Mouse (Mus musculus): ENCODE results near the gene Wdr44. TPM values are rescaled to one million over a fixed set of nuclear protein-coding genes. Genes with fewer than 3 reads are reported as not detected.
"Not testable (repeated sequence)": the region's sequence is repeated elsewhere in the genome, so short reads cannot be mapped to it uniquely, and the experiment has no call there.

Wdr44 gene
- polyA plus RNA-seq, 1 experiment from 2014 or later = 8.9 TPM

DNA sequence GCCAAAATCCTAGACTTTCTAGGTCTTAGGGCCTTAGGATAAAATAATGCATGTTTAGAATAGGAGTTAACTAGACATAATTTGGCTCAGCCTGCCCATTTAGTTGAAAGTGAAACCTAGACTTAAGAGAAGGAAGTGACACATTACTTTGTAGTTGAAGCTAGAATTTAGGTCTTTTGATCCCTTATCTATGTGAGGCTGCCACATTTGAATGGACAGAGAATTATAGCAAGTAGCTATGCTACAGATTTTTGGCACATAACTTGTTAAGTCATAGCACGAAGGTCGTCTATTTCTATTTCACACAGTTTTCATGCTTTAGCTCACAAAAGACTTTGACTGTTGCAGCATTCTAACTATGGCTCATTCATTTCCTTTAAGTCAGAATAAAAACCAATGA is 4.5 kb downstream of the Wdr44 start:
- POLR2A ChIA-PET = no interaction called here
- DNase-seq (ENCODE audit: low read depth, low spot score) (no peak), ATAC-seq (no peak)
- CTCF ChIA-PET = no interaction called here
- in situ Hi-C loops (cut with MboI; ENCODE audit: low pct_unique_long_range_greater_than_20kb) = no loop called here
- TF ChIP-seq CTCF (IDR thresholded peaks at IDR 0.05) = no peak
- peaks cover 10% of the 10 kb centered on the region for H3K27me3 ChIP-seq

DNA sequence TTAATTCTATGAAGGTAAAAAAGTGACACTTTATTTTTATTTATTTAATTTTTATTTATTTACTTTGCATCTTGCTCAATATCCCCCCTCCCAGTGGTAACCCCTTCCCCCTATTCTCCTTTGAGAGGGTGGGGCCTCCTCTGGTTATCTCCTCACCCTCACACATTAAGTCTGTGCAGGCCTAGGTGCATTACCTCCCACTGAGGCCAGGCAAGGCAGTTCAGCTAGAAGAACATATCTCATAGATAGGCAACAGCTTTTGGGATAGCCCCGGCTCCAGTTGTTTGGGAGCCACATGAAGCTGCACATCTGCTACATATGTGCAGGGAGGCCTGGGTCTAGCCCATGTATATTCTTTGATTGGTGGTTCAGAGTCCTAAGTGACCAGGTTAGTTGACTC is 6.2 kb downstream of the Wdr44 start:
- TF ChIP-seq CTCF (IDR thresholded peaks at IDR 0.05) = no peak
- H3K27me3 ChIP-seq = peaks cover 21% of the 10 kb centered on the region
- in situ Hi-C loops (cut with MboI; ENCODE audit: low pct_unique_long_range_greater_than_20kb) = no loop called here
- no peak for ATAC-seq
- ChIA-PET CTCF (no interaction called here), POLR2A (no interaction called here)
- DNase-seq (ENCODE audit: low read depth, low spot score) = no peak

DNA sequence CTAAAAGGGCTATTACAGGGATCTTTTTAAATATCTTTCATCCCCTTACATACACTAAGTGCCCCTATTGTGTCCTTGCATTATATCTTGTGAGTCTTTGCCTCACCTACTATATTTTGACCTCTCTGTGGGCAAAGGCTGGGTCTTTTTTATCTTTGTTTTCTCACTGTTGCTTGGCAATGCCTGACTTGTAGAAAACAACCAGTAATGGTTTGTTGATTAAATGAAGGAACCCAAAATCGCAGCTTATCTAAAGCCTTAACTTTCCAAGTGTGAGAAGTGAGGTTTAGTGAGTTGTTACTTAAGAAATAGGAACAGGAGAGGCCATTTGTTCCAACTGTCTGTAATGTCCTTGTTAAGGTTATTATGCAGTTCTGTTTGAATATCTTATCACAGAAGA is 24.4 kb downstream of the Wdr44 start:
- CTCF ChIA-PET = interaction anchor here (2.8 kb wide), 1 partner anchor 16 kb away, joined by 6 read pairs; no protein-coding TSS in a partner anchor
- in situ Hi-C loops (cut with MboI; ENCODE audit: low pct_unique_long_range_greater_than_20kb) = no loop called here

DNA sequence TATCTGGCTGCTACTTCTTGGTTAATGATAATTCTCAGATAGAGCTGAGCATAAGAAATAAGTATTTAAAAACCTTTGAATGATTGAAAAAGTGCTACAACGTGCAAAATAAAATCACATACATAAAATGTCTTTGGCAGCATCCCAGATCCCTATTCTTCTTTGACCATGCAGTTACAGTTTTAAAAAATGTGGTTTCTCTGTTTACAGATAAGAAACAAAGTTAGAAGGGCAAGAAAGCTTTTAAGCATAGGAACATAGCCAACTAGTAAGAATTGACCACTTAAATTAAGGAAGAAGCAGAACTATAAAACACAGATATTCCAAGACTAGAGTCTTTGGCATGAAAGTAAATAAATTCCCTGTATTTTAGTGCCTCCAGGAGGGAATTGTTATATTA is 34.6 kb downstream of the Wdr44 start:
- peaks cover 14% of the 10 kb centered on the region for H3K27me3 ChIP-seq
- ChIA-PET CTCF (no interaction called here), POLR2A (no interaction called here)
- in situ Hi-C loops (cut with MboI; ENCODE audit: low pct_unique_long_range_greater_than_20kb) = no loop called here
- no peak for ATAC-seq
- DNase-seq (ENCODE audit: low read depth, low spot score) = no peak
- TF ChIP-seq CTCF (IDR thresholded peaks at IDR 0.05) = no peak

More for the DNA sequence above, 24.4 kb downstream of the Wdr44 start:
- H3K27me3 ChIP-seq = peaks cover 16% of the 10 kb centered on the region
- DNase-seq (ENCODE audit: low read depth, low spot score) (no peak), ATAC-seq (no peak)
- no peak for TF ChIP-seq CTCF (IDR thresholded peaks at IDR 0.05)
- POLR2A ChIA-PET = no interaction called here

DNA sequence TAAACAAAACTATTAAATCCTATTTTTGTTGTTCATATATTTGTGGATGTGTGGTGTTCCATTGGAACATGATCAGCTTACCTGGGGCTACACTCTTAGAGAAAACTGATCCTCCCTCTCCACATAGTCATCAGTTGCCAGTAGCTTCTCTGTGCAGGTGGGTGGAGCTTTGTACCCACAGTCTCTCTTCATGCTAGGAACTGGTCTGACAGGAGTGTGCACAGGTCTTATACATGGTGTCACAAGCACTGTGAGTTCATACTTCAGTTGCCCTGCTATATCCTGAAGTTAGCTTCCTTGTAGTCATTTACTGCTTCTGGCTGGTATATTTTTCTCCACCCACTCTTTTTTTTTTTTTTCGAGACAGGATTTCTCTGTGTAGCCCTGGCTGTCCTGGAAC is 61.8 kb downstream of the Wdr44 start:
- ATAC-seq (no peak), DNase-seq (ENCODE audit: low read depth, low spot score) (no peak)
- peaks cover 17% of the 10 kb centered on the region for H3K27me3 ChIP-seq
- ChIA-PET POLR2A (no interaction called here), CTCF (no interaction called here)
- TF ChIP-seq CTCF (IDR thresholded peaks at IDR 0.05) = no peak
- in situ Hi-C loops (cut with MboI; ENCODE audit: low pct_unique_long_range_greater_than_20kb) = no loop called here

DNA sequence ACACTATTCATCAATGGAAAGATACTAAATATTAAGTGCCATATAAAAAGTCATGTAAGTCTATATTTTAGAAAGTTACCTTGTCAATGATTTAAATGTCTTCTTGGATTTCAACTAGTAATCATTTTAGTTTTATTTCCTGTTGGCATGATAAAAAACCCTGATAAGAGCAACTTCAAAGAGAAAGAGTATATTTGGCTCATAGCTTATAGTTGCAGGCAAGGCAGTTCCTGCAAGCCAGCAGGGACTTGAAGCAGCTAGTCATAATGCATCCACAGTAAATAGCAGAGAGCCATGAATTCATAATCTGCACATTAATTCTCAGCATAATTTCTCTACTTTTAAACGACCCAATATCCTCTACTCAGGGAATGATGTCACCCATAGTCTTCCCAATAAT is 75.0 kb downstream of the Wdr44 start:
- no peak for DNase-seq (ENCODE audit: low read depth, low spot score)
- TF ChIP-seq CTCF (IDR thresholded peaks at IDR 0.05) = no peak
- H3K27me3 ChIP-seq = peaks cover 8% of the 10 kb centered on the region
- in situ Hi-C loops (cut with MboI; ENCODE audit: low pct_unique_long_range_greater_than_20kb) = no loop called here
- ChIA-PET CTCF (interaction anchor here (1.1 to 1.6 kb wide), 2 partner anchors 30 to 40 kb away, joined by 3 read pairs; no protein-coding TSS in a partner anchor), POLR2A (no interaction called here)
- no peak for ATAC-seq

DNA sequence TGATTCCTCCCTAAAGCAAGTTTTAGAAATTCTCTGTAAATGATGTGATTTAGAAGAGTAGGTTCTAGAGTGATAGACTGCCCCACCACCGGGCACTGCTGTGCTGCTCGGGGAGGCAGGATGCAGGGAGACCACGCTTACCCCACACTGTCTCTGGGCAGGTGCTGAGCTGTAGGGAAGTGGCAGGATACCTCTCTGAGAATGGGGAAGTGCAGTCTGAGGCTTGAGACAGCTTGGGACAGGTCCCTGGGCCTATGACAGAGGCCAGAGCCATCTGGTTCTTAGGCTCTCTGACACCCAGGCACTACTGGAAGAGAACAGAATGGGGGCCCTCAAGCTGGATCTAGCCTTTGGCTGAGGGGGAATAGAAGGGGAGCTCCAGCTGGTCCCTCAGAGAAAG is 114.3 kb downstream of the Wdr44 start:
- no peak for TF ChIP-seq CTCF (IDR thresholded peaks at IDR 0.05)
- DNase-seq (ENCODE audit: low read depth, low spot score) (no peak), ATAC-seq (no peak)
- in situ Hi-C loops (cut with MboI; ENCODE audit: low pct_unique_long_range_greater_than_20kb) = no loop called here
- CTCF ChIA-PET = interaction anchor here (1.4 kb wide), 1 partner anchor 8 kb away, joined by 3 read pairs; no protein-coding TSS in a partner anchor
- H3K27me3 ChIP-seq = peaks cover 25% of the 10 kb centered on the region
- POLR2A ChIA-PET = no interaction called here

DNA sequence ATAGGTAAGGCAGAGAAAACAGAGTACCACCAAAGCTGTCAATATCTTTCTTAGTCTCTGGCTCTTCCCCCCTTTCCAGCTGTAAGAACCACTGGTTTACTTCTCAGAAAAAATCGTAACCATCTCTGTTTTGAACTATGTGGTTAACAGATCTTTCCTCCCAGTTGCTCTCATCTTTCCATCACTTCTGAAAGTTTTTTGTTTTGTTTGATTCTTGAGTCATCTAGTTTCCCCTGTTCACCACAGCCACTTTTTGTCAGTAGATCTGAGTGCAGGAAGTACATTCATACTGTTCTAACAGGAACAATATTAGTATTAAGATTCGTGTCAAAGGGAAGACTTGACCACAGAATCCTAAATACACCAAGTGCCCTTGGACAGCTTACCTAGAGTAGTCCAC is 117.5 kb downstream of the Wdr44 start:
- DNase-seq (ENCODE audit: low read depth, low spot score) (no peak), ATAC-seq (no peak)
- H3K27me3 ChIP-seq = peaks cover 19% of the 10 kb centered on the region
- TF ChIP-seq CTCF (IDR thresholded peaks at IDR 0.05) = no peak
- POLR2A ChIA-PET = no interaction called here
- in situ Hi-C loops (cut with MboI; ENCODE audit: low pct_unique_long_range_greater_than_20kb) = no loop called here
- CTCF ChIA-PET = no interaction called here

DNA sequence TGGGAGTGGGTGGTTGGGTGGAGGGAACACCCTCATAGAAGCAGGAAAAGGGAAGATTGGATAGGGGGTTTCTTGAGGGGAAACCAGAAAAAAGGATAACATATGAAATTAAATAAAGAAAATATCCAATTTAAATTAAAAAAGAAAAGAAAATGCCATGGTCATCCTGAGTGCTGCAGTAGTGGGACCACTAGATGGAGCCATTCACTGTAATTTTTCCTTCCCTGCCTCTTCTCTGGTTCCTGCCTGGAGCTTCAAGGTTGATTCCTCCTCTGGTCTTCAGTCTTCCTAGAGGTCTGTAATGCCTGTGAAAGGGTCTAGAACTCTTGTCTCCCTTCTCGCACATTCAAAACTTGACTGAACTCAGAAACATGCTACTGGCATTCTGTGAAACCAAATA is 120.4 kb downstream of the Wdr44 start:
- CTCF ChIA-PET; DNase-seq (ENCODE audit: low read depth, low spot score); in situ Hi-C loops (cut with MboI; ENCODE audit: low pct_unique_long_range_greater_than_20kb); POLR2A ChIA-PET: not testable (repeated sequence)
- peak; percentile 54 for ATAC-seq
- peak; percentile 56 for TF ChIP-seq CTCF (IDR thresholded peaks at IDR 0.05)
- peaks cover 17% of the 10 kb centered on the region for H3K27me3 ChIP-seq

DNA sequence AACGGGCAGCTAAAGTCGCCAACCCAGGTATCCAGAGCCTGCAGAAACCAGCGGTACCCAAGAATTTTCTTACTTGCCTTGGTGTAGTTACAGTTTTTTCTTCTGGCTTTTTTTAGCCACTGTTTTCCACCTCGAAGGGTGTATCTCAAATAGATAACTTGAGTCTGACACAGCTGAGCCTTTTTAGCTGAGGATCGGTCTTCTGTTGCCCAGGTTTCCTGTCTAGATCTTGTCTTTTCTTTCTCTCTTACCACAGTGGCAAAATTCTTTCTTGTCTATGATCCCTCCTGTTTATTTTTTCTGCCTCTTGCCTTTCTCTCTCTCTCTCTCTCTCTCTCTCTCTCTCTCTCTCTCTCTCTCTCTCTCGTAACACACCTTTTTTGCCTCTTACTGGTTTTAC is 130.0 kb downstream of the Wdr44 start:
- H3K27me3 ChIP-seq; ATAC-seq; CTCF ChIA-PET; POLR2A ChIA-PET; DNase-seq (ENCODE audit: low read depth, low spot score); in situ Hi-C loops (cut with MboI; ENCODE audit: low pct_unique_long_range_greater_than_20kb): not testable (repeated sequence)

DNA sequence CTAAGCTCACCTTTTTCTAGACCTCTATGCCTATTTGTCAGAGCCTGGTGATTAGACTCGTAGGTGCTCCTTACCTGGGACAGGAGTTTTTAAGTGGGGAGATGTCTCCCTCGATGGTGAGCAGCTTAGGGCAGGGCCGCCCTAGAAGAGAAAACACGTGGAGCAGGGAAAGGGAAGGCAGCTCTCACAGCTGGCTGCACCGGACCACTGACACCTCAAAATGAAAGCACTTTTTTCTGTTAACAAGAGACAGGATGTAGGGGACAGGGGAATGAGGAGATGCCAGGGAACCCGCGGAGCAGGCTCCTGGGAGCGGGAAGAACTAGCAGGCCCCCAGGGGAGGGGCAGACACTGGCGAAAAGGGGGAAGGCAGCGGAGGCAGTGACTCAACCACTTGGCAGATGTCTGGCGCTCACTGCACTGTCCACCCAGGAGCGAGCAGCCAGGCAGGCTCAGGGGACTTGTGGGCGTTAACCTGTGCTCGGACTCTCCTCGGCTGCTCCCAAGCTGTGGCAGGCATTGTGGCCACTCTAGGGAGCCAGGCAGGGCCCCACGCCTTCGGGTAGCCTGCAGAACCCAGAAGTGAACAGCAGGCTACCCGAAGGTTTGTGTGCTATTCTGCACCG is 130.7 kb downstream of the Wdr44 start:
- ChIA-PET POLR2A (no interaction called here), CTCF (no interaction called here)
- DNase-seq (ENCODE audit: low read depth, low spot score) (no peak), ATAC-seq (no peak)
- no peak for TF ChIP-seq CTCF (IDR thresholded peaks at IDR 0.05)
- H3K27me3 ChIP-seq = no peaks in the 10 kb centered on the region
- in situ Hi-C loops (cut with MboI; ENCODE audit: low pct_unique_long_range_greater_than_20kb) = no loop called here

DNA sequence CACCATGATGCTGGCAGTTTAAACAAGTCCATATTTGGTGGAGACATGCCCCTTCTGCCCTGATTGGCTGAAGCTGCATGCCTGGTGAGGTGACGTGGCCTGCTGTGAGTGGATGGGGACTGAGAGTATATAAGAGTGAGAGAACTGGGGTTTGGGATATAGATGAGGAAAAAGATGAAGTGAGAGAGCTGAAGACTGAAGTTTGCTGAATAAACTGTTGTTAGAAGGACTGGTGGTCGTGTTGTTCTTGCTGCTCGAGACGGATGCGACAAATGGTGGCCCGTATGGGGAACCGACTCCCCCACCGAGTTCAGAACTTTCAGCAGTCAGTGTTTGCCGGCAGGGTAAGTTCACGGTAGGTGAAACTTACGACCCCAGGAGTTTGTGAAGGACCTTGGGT is 140.9 kb downstream of the Wdr44 start:
- CTCF ChIA-PET, POLR2A ChIA-PET: not testable (repeated sequence)

More for the DNA sequence above, 140.9 kb downstream of the Wdr44 start:
- ATAC-seq; DNase-seq (ENCODE audit: low read depth, low spot score); in situ Hi-C loops (cut with MboI; ENCODE audit: low pct_unique_long_range_greater_than_20kb); H3K27me3 ChIP-seq: not testable (repeated sequence)

All from Patski (cell line).